Mouse (Mus musculus): ENCODE results near the gene Tcte1.

Tcte1 gene

GRCm38 (mm10) chr17:45511757-45512156 is 11.5 kb upstream of the Tcte1 start:
- no peak for DNase-seq (ENCODE audit: extremely low read depth, low read depth, low spot score)

DNA sequence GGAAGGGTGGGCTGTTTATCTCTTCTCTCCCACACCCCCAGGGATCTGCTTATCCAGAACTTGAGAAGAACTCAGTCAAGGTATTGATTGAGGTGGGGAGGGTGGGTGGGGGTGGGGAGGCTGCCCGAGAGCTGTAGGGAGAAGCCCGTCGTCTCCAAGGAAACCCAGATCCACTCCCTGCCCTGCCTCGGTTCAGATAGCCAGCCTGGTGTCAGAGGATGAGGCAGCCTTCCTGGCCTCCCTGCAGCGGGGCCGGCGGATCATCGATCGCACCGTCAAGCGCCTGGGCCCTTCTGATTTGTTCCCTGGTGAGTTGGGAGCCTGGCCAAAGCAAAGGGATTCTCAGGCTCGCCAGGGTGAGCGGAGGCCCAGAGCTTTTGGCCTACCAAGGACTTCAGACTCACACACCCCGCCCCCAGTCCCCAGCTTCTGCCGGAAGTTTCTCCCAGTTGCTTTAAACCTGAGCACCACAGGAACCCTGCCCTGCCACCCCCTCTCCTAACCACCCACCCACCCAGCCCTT is 8.0 kb upstream of the Tcte1 start:
- DNase-seq (ENCODE audit: extremely low read depth, low read depth, low spot score), result no peak

DNA sequence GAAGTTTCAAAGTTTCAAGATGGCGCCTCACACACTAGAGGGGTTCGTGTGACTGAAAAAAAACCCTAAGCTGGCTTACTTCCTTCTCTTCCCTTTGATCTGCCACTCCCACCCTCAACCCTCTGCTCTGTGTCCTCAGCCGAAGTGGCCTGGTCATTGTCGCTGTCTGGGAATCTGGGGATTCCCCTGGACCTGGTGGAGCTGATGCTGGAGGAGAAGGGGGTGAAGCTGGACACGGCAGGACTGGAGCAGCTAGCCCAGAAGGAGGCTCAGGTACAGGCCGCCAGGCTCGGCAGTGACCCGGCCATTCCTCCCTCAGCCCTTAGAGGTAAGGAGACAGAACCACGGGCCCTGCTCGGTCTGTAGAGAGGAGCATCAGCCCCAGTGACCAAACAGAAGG is 7.4 kb upstream of the Tcte1 start:
- no peak for DNase-seq (ENCODE audit: extremely low read depth, low read depth, low spot score)

GRCm38 (mm10) chr17:45516488-45516887 is 6.7 kb upstream of the Tcte1 start:
- no peak for DNase-seq (ENCODE audit: extremely low read depth, low read depth, low spot score)

GRCm38 (mm10) chr17:45517135-45517534 is 6.1 kb upstream of the Tcte1 start:
- DNase-seq (ENCODE audit: extremely low read depth, low read depth, low spot score), result no peak

GRCm38 (mm10) chr17:45517549-45518215 is 5.6 kb upstream of the Tcte1 start:
- no peak for DNase-seq (ENCODE audit: extremely low read depth, low read depth, low spot score)

DNA sequence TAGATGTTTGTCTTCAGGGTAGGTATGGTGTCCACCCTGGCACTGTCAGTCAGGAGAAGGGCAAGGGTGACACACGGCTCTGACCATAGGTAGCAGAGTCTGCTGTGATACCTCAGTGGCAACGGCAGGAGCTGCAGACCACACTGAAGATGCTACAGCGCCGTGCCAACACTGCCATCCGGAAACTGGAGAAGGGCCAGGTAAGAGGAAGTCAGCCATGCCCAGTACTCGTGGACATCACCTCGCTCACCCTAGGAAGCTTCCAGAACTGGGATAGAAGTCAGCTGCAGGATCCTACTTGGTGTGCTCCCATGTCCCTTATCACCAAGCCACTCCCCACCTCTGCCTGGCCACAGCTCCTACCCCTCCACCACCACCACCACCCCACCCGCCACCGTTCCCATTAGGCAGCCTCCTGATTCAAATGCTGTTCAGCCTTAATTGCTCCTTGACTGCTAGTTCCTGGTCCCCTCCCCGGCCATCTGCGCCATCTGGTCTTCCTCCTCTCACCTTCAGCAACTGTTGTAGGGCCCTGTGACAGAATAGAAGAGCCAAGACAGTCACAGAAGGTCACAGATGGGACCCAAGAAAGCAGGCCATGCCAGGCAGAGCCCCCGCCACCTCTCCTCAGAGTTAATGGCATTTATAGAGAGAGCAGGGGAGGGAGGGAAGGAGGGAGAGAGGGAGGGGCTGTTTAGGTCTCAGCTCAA is 4.3 kb upstream of the Tcte1 start:
- DNase-seq (ENCODE audit: extremely low read depth, low read depth, low spot score), result no peak

DNA sequence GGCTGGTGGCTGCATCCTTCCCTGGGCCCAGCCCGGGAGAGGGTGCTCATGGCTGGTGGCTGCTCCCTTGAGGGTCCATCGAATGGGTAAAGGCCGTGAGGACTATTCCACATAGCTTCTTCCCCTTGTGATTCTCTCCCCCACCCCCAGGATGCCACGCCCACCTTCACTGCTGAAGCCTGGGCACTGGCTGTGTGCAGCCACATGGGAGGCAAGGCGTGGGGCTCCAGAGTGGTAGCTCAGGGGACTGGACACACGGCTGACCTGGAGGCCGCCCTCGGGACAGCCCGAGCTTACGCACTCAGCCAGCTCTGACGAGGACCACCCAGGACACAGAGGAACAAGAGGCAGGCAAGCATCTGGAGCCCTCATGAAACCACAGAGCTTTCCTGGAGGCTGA is 3.1 kb upstream of the Tcte1 start:
- DNase-seq (ENCODE audit: extremely low read depth, low read depth, low spot score), result no peak

GRCm38 (mm10) chr17:45524961-45525360 is 1.7 kb downstream of the Tcte1 start:
- no peak for DNase-seq (ENCODE audit: extremely low read depth, low read depth, low spot score)

GRCm38 (mm10) chr17:45526571-45526970 is 3.3 kb downstream of the Tcte1 start:
- DNase-seq (ENCODE audit: extremely low read depth, low read depth, low spot score), result no peak

DNA sequence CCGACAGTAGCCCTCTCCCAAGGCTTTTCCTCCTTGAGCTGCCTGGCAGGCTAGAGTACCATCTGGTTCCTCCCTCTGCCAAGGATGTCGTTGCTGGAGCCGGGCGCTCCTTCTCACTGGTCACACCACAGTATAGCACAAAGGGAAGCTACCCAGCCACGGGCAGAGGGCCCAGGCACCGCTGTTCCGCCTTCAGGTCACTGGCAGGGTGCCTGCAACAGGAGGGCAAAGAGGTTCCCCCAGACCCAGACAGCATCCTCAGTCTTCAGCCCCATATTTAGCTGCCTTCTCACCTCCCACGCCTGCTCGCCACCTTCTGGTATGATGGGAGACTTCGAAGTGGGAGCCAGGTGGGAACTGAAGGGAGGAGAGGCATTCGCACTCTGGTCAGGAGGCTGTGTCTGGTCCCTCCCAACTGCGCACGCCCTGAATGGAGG is 7.1 kb downstream of the Tcte1 start:
- no peak for DNase-seq (ENCODE audit: extremely low read depth, low read depth, low spot score)

GRCm38 (mm10) chr17:45532896-45533295 is 9.7 kb downstream of the Tcte1 start:
- no peak for DNase-seq (ENCODE audit: extremely low read depth, low read depth, low spot score)

DNA sequence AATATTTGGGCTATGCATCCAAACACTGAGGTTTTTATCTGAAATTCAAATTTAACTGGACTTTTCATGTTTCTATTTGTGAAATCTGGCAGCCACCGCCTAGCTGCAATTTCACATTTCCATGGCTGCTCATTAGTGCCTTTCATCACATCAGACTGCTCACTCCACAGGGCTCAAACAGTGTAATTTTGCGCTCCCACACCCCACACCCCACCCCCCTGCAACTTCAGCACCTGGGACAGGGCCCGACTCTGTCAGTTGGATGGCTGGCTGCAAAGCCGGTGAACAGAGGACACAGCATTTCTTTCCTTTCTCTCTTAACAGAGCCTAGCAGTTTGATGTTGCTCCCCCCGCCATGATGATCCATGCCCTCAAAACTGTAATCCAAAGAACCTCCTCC is 13.0 kb downstream of the Tcte1 start:
- no peak for DNase-seq (ENCODE audit: extremely low read depth, low read depth, low spot score)

DNA sequence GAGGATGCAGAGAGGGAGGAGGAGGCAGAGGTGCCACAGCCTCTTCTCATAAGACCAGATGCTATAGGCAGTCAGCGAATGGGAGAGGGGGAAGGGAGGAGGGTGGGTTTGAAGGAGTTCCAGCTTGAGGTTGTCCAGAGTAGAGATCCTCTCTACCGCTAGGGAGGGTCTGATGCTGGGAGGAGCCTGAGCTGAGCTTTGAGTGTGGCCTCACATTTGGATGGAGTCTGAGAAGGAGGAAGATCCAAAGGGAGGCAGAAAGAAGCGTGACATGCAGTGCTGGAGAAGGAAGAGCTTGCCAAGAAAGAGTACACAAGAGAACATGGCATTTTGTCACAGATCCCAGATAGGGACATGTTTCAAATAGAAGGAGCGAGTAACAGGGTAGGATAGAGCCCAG is 15.2 kb downstream of the Tcte1 start:
- no peak for DNase-seq (ENCODE audit: extremely low read depth, low read depth, low spot score)

- DNase-seq (ENCODE audit: extremely low read depth, low read depth, low spot score), result no peak
These were observed 16.4 kb downstream of the Tcte1 start for GRCm38 (mm10) chr17:45539664-45540063.

DNA sequence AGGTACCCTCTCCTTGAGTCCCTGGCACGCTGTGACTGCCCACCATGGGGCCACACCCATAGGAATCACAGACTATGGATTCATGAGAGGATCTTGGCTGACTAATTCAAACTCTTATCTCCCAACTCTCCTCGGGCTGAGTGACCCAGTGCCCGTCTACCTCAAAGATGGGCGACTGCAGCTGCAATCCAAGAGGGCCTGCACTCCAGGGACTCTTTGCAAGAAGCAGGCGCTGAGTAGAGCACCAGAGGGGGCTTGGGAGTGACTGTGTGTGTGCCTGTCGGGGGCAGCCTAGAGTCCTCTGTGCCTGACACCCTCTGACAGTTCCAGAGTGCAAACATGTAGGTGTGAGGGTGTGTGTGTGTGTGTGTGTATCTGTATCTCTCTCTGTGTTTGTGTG is 18.9 kb downstream of the Tcte1 start:
- no peak for DNase-seq (ENCODE audit: extremely low read depth, low read depth, low spot score)

- no peak for DNase-seq (ENCODE audit: extremely low read depth, low read depth, low spot score)
These were observed 19.5 kb downstream of the Tcte1 start for GRCm38 (mm10) chr17:45542705-45543104.

DNA sequence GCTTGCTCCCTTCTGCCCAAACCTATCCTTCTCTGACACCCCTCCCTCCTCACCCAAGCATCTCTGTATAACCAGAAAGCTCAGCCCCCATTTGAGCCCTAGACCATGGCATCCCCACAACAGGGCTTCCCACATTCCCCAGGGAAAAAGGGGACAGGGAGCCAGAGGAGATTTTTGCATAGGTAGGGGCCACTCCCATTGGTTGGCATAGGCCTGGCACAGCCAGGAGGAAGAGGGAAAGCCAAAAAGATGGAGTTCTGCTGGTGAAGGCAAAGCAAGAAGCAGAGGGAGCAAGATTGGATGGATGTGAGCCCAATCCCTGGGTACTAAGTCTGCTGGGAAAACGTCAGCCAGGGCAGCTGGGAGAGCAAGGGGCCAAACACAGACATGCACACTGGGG is 19.9 kb downstream of the Tcte1 start:
- DNase-seq (ENCODE audit: extremely low read depth, low read depth, low spot score), result no peak

GRCm38 (mm10) chr17:45544001-45544872 is 21.0 kb downstream of the Tcte1 start:
- DNase-seq (ENCODE audit: extremely low read depth, low read depth, low spot score), result no peak

DNA sequence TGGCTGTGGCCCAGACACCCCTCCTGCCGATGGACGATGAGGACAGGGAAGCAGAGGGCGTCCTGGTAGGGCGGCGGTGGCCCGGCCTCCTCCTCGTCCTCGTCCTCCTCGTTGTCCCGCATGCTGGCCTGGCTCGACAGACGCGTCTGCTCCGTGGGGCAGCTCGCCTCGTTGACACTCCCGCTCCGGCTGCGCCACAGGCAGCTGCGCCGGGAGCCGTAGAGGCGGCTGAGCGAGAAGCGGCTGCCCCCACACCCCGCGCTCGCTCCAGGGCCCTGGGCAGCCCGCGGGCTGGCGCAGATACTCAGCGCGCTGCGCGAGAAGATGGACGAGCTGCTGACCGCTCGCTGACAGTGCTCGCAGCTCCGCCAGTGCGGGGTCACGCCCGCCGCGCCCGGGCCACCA is 21.6 kb downstream of the Tcte1 start:
- no peak for DNase-seq (ENCODE audit: extremely low read depth, low read depth, low spot score)

DNA sequence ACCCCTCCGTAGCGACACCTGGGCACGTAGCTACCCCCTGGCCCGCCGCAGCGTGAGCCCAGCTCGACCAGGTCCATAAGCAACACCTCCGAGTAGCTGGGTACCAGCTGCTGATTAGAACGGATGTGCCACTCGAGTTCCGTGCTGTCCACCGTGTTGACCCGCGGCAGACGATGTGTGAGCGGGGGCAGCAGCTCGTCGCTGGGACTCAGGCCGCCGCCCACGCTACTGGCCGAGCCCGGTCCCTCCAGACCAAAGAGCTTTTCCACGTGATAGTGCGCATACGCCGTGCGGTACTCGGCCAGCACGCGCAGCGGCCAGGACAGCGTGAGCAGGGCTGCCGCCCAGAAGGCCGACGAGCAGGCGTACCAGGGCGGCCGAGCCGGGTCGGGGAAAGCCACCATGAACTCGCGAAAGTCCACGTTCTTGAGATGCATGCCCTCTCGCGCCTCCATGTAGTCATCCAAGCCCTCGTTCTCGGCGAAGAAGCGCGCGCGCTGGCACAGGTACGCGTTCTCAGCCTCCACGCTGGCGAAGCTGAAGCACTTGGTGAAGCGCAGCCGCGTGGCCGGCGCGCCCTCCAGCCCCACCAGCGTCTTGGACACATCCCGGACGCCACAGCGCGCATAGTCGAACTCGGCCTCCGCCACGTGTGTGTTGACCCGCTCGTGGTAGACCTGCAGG is 22.2 kb downstream of the Tcte1 start:
- no peak for DNase-seq (ENCODE audit: extremely low read depth, low read depth, low spot score)

Measured in fat pad, adult 2 months (tissue).